ENCODE assay signal across 8 mouse cellular contexts in genomic region chr6:85451664-85452410, GRCm38 (mm10). TPM values are rescaled to one million over a fixed set of nuclear protein-coding genes. Genes with fewer than 3 reads are reported as not detected.
DNase-seq lines count a peak whose midpoint lies in the region; ATAC-seq lines count a peak whose summit lies in the region.

Gene Pradc1, minus strand, starts transcription at chr6:85451970.

- peak within 1 kb of the TSS; percentile 86 for H3K4me2 ChIP-seq in forebrain, embryonic 14.5 days (ENCODE audit: low read length)
- peak within 1 kb of the TSS; percentile 96 for H3K4me2 ChIP-seq in neural tube, embryonic 15.5 days

- DNase-seq in ES-CJ7 (ENCODE audit: low read depth, low spot score): peak; percentile 99
- DNase-seq in cerebellum, adult 11 months: peak; percentile 96
- DNase-seq in forebrain, embryonic 14.5 days (ENCODE audit: low spot score): peak; percentile 100
- DNase-seq in heart, postnatal 14 days: peak; percentile 96 to 97
- DNase-seq in layer of hippocampus, adult 11-12 months (ENCODE audit: low spot score): peak; percentile 99
- peak; percentile 98 to 99 for DNase-seq in lung, adult 18-20 months
- DNase-seq in testis, postnatal 14 days (ENCODE audit: low spot score): peak; percentile 100

- H3K27me3 ChIP-seq in forebrain, embryonic 14.5 days (replicated peaks; ENCODE audit: control insufficient read depth, insufficient read depth, low read length): no peaks in the 10 kb centered on the region
- H3K27me3 ChIP-seq in neural tube, embryonic 15.5 days (replicated peaks): no peaks in the 10 kb centered on the region

- WGBS in forebrain, embryonic 14.5 days: 0% methylated on average over 54 of the region's 54 CpGs
- under 1% methylated on average over 54 of the region's 54 CpGs for WGBS in neural tube, embryonic 15.5 days

- H3K27ac ChIP-seq in forebrain, embryonic 14.5 days (ENCODE audit: low read depth, low read length): peak within 1 kb of the TSS; percentile 92
- H3K27ac ChIP-seq in neural tube, embryonic 15.5 days (replicated peaks): peak within 1 kb of the TSS; percentile 87

- H3K4me1 ChIP-seq in forebrain, embryonic 14.5 days (ENCODE audit: control insufficient read depth, insufficient read depth, low read length): peaks cover 28% of the 10 kb centered on the region
- peaks cover 49% of the 10 kb centered on the region for H3K4me1 ChIP-seq in neural tube, embryonic 15.5 days

- peak within 1 kb of the TSS; percentile 77 for H3K4me3 ChIP-seq in forebrain, embryonic 14.5 days (ENCODE audit: low read depth, low read length)
- H3K4me3 ChIP-seq in neural tube, embryonic 15.5 days (replicated peaks): peak within 1 kb of the TSS; percentile 78

- intact Hi-C loops in heart, postnatal 14 days (cut with DNase I): loop anchor here (10.0 kb wide), 1 partner anchor 483 kb away; no protein-coding TSS in a partner anchor

- H3K9me3 ChIP-seq in forebrain, embryonic 14.5 days (replicated peaks; ENCODE audit: control insufficient read depth, low read length): no peaks in the 10 kb centered on the region
- no peaks in the 10 kb centered on the region for H3K9me3 ChIP-seq in neural tube, embryonic 15.5 days (replicated peaks)

- H3K9ac ChIP-seq in forebrain, embryonic 14.5 days (ENCODE audit: low read length): peak within 1 kb of the TSS; percentile 96
- peak within 1 kb of the TSS; percentile 67 for H3K9ac ChIP-seq in neural tube, embryonic 15.5 days (replicated peaks)

- H3K36me3 ChIP-seq in forebrain, embryonic 14.5 days (ENCODE audit: control insufficient read depth, insufficient read depth, low read length): 0 out of 2 replicates have a peak, but pooled peaks cover 6% of the 10 kb centered on the region
- H3K36me3 ChIP-seq in neural tube, embryonic 15.5 days: peaks cover 4% of the 10 kb centered on the region; the same call in 1 of the 2 replicates

- ATAC-seq in forebrain, embryonic 14.5 days: peak; percentile 92
- ATAC-seq in neural tube, embryonic 15.5 days (ENCODE audit: low FRiP score): peak; percentile 95

RNA-seq across cellular contexts. Expression of gene Pradc1, which starts in this region (rescaled TPM):
- 22.4 and 25.2 TPM in 2 replicates for polyA plus RNA-seq in forebrain, embryonic 14.5 days (2014; fragmentation: Nextera tagmentation; extraction: Ambion mirVana)
- 10 to 100 TPM; 14.3 to 15.5 TPM for total RNA-seq in heart, postnatal 14 days (2021)
- 27.4 and 32.7 TPM in 2 replicates for polyA plus RNA-seq in neural tube, embryonic 15.5 days (2015; fragmentation: Nextera tagmentation; extraction: Ambion mirVana)

Comparison
In these comparisons a context has a peak if more than half of its experiments do, and no peak if none do; other contexts are left out.
1. Peak in every context shown above with its lines: DNase-seq, ATAC-seq, H3K4me3 ChIP-seq and H3K27ac ChIP-seq.